Mouse (Mus musculus): ENCODE results near the gene Plscr1. TPM values are rescaled to one million over a fixed set of nuclear protein-coding genes. Genes with fewer than 3 reads are reported as not detected.

The Plscr1 gene
- polyA plus RNA-seq, 1 experiment from 2014 or later = 9.8 TPM

- peaks cover 4% of the 10 kb centered on the region; the same call in 1 of the 2 replicates for H3K36me3 ChIP-seq (ENCODE audit: inconsistent target)
- 95% methylated on average over 4 of the region's 4 CpGs for WGBS (ENCODE audit: missing documents)
- H3K27ac ChIP-seq = no peak overlapping the region
- no peaks in the 10 kb centered on the region for H3K79me2 ChIP-seq (ENCODE audit: inconsistent target)
- H3K4me3 ChIP-seq (ENCODE audit: inconsistent target) = no peak overlapping the region
Measured at GRCm38 (mm10) chr9:92272650-92273049, 23.1 kb downstream of the Plscr1 start.

- H3K79me2 ChIP-seq (ENCODE audit: inconsistent target) = no peaks in the 10 kb centered on the region
- 97% methylated on average over 2 of the region's 2 CpGs for WGBS (ENCODE audit: missing documents)
- H3K4me3 ChIP-seq (ENCODE audit: inconsistent target) = no peak overlapping the region
- no peak overlapping the region for H3K27ac ChIP-seq
- no peaks in the 10 kb centered on the region; the same call in 1 of the 2 replicates for H3K36me3 ChIP-seq (ENCODE audit: inconsistent target)
Measured at GRCm38 (mm10) chr9:92273271-92273670, 23.7 kb downstream of the Plscr1 start.

- H3K4me3 ChIP-seq (ENCODE audit: inconsistent target) = no peak overlapping the region
- no peaks in the 10 kb centered on the region for H3K79me2 ChIP-seq (ENCODE audit: inconsistent target)
- WGBS (ENCODE audit: missing documents) = 47% methylated on average over 6 of the region's 6 CpGs
- no peak overlapping the region for H3K27ac ChIP-seq
- no peaks in the 10 kb centered on the region; the same call in 1 of the 2 replicates for H3K36me3 ChIP-seq (ENCODE audit: inconsistent target)
Measured at GRCm38 (mm10) chr9:92273956-92274762, 24.6 kb downstream of the Plscr1 start.

GRCm38 (mm10) chr9:92275486-92276207 lies 26.1 kb downstream of the Plscr1 start, which contains the start of gene Plscr2:
TSS of gene Plscr2 (plus strand) at chr9:92275602.
- 90% methylated on average over 8 of the region's 9 CpGs for WGBS (ENCODE audit: missing documents)
- no peaks in the 10 kb centered on the region; the same call in 1 of the 2 replicates for H3K36me3 ChIP-seq (ENCODE audit: inconsistent target)
- H3K27ac ChIP-seq = no peak within 1 kb of the TSS
- no peaks in the 10 kb centered on the region for H3K79me2 ChIP-seq (ENCODE audit: inconsistent target)
- H3K4me3 ChIP-seq (ENCODE audit: inconsistent target) = no peak within 1 kb of the TSS

GRCm38 (mm10) chr9:92276360-92276759 lies 26.8 kb downstream of the Plscr1 start:
- no peak overlapping the region for H3K27ac ChIP-seq
- no peaks in the 10 kb centered on the region for H3K36me3 ChIP-seq (ENCODE audit: inconsistent target)
- no peaks in the 10 kb centered on the region for H3K79me2 ChIP-seq (ENCODE audit: inconsistent target)
- no peak overlapping the region for H3K4me3 ChIP-seq (ENCODE audit: inconsistent target)
- WGBS (ENCODE audit: missing documents) = 86% methylated on average over 7 of the region's 7 CpGs

- Histone ChIP-seq H3K4me3 (ENCODE audit: inconsistent target) (no peak overlapping the region), H3K36me3 (ENCODE audit: inconsistent target) (no peaks in the 10 kb centered on the region), H3K79me2 (ENCODE audit: inconsistent target) (no peaks in the 10 kb centered on the region), H3K27ac (no peak overlapping the region)
- WGBS (ENCODE audit: missing documents) = 85% methylated on average over 1 of the region's 1 CpGs
Measured at GRCm38 (mm10) chr9:92280048-92280447, 30.5 kb downstream of the Plscr1 start.

GRCm38 (mm10) chr9:92282563-92283171 lies 33.1 kb downstream of the Plscr1 start:
- Histone ChIP-seq H3K27ac (no peak overlapping the region), H3K36me3 (ENCODE audit: inconsistent target) (no peaks in the 10 kb centered on the region), H3K4me3 (ENCODE audit: inconsistent target) (no peak overlapping the region), H3K79me2 (ENCODE audit: inconsistent target) (no peaks in the 10 kb centered on the region)
- 85% methylated on average over 5 of the region's 7 CpGs for WGBS (ENCODE audit: missing documents)

- Histone ChIP-seq H3K36me3 (ENCODE audit: inconsistent target) (no peaks in the 10 kb centered on the region), H3K27ac (no peak overlapping the region), H3K79me2 (ENCODE audit: inconsistent target) (no peaks in the 10 kb centered on the region), H3K4me3 (ENCODE audit: inconsistent target) (no peak overlapping the region)
- WGBS (ENCODE audit: missing documents) = 10% methylated on average over 3 of the region's 3 CpGs
Measured at GRCm38 (mm10) chr9:92289675-92290074, 40.1 kb downstream of the Plscr1 start.

- H3K27ac ChIP-seq = no peak overlapping the region
- H3K4me3 ChIP-seq (ENCODE audit: inconsistent target) = no peak overlapping the region
- H3K36me3 ChIP-seq (ENCODE audit: inconsistent target) = no peaks in the 10 kb centered on the region
- WGBS (ENCODE audit: missing documents) = 74% methylated on average over 2 of the region's 2 CpGs
- H3K79me2 ChIP-seq (ENCODE audit: inconsistent target) = no peaks in the 10 kb centered on the region
Measured at GRCm38 (mm10) chr9:92292169-92292568, 42.6 kb downstream of the Plscr1 start.

GRCm38 (mm10) chr9:92292922-92293321 lies 43.4 kb downstream of the Plscr1 start:
- no peaks in the 10 kb centered on the region for H3K36me3 ChIP-seq (ENCODE audit: inconsistent target)
- H3K79me2 ChIP-seq (ENCODE audit: inconsistent target) = no peaks in the 10 kb centered on the region
- H3K4me3 ChIP-seq (ENCODE audit: inconsistent target) = no peak overlapping the region
- 75% methylated on average over 3 of the region's 3 CpGs for WGBS (ENCODE audit: missing documents)
- H3K27ac ChIP-seq = no peak overlapping the region

- H3K36me3 ChIP-seq (ENCODE audit: inconsistent target) = no peaks in the 10 kb centered on the region
- no peak overlapping the region for H3K4me3 ChIP-seq (ENCODE audit: inconsistent target)
- H3K27ac ChIP-seq = no peak overlapping the region
- WGBS (ENCODE audit: missing documents) = 82% methylated on average over 1 of the region's 2 CpGs
- no peaks in the 10 kb centered on the region for H3K79me2 ChIP-seq (ENCODE audit: inconsistent target)
Measured at GRCm38 (mm10) chr9:92293560-92294548, 44.3 kb downstream of the Plscr1 start.

- H3K4me3 ChIP-seq (ENCODE audit: inconsistent target) = no peak overlapping the region
- no peaks in the 10 kb centered on the region for H3K79me2 ChIP-seq (ENCODE audit: inconsistent target)
- no peak overlapping the region for H3K27ac ChIP-seq
- no peaks in the 10 kb centered on the region for H3K36me3 ChIP-seq (ENCODE audit: inconsistent target)
- WGBS (ENCODE audit: missing documents) = 78% methylated on average over 1 of the region's 1 CpGs
Measured at GRCm38 (mm10) chr9:92298288-92298687, 48.7 kb downstream of the Plscr1 start.

- 60% methylated on average over 3 of the region's 3 CpGs for WGBS (ENCODE audit: missing documents)
- no peak overlapping the region for H3K27ac ChIP-seq
Measured at GRCm38 (mm10) chr9:92301213-92301612, 51.7 kb downstream of the Plscr1 start.

GRCm38 (mm10) chr9:92305075-92305474 lies 55.5 kb downstream of the Plscr1 start:
- no peaks in the 10 kb centered on the region for H3K79me2 ChIP-seq (ENCODE audit: inconsistent target)
- no peaks in the 10 kb centered on the region for H3K36me3 ChIP-seq (ENCODE audit: inconsistent target)
- H3K27ac ChIP-seq = no peak overlapping the region
- WGBS (ENCODE audit: missing documents) = 53% methylated on average over 8 of the region's 8 CpGs
- H3K4me3 ChIP-seq (ENCODE audit: inconsistent target) = no peak overlapping the region

More at GRCm38 (mm10) chr9:92301213-92301612, 51.7 kb downstream of the Plscr1 start:
- H3K79me2 ChIP-seq (ENCODE audit: inconsistent target) = no peaks in the 10 kb centered on the region
- no peak overlapping the region for H3K4me3 ChIP-seq (ENCODE audit: inconsistent target)
- no peaks in the 10 kb centered on the region for H3K36me3 ChIP-seq (ENCODE audit: inconsistent target)
